In genomic region chr11:99022384-99022933, GRCm38 (mm10) we compare ENCODE assay signal across 10 mouse cellular contexts. TPM values are rescaled to one million over a fixed set of nuclear protein-coding genes. Genes with fewer than 3 reads are reported as not detected.
A peak's percentile ranks its signal among the peaks of the same experiment; 100 is the strongest.
DNase-seq lines count a peak whose midpoint lies in the region; ATAC-seq lines count a peak whose summit lies in the region.
"Had no signal": no experiment of that assay in that cellular context is flagged by ENCODE, and none has a peak within 500 bp of the region (broad histone marks: within the 10 kb centered on the region; RNA-seq: fewer than 3 reads in every experiment).

No protein-coding gene starts in this region.

- peaks cover 15% of the 10 kb centered on the region for H3K4me1 ChIP-seq in liver, embryonic 11.5 days (replicated peaks; ENCODE audit: control insufficient read depth, insufficient read depth, low read length)
- H3K4me1 ChIP-seq in embryonic facial prominence, embryonic 13.5 days, result peaks cover 20% of the 10 kb centered on the region
- no peaks in the 10 kb centered on the region for H3K4me1 ChIP-seq in intestine, embryonic 15.5 days (replicated peaks)
- H3K4me1 ChIP-seq in neural tube, embryonic 12.5 days, result peaks cover 22% of the 10 kb centered on the region

- no peak for DNase-seq in liver, embryonic 11.5 days (ENCODE audit: low spot score)
- DNase-seq in liver, result no peak
- DNase-seq in thymus, postnatal 4 days, result no peak
- DNase-seq in cerebellum, postnatal 14 days, result no peak
- no peak for DNase-seq in urinary bladder, adult 2 months (ENCODE audit: low spot score)
- DNase-seq: lung, adult 18-20 months; right cerebral cortex, adult 18-20 months had no signal

- peak overlapping the region; percentile 81 for H3K4me2 ChIP-seq in liver, embryonic 11.5 days
- H3K4me2 ChIP-seq in embryonic facial prominence, embryonic 13.5 days, result peak overlapping the region; percentile 70
- peak overlapping the region; percentile 48 for H3K4me2 ChIP-seq in intestine, embryonic 15.5 days (replicated peaks)
- peak overlapping the region; percentile 78 for H3K4me2 ChIP-seq in neural tube, embryonic 12.5 days (replicated peaks)

- no peak for ATAC-seq in liver, embryonic 11.5 days (replicated peaks; ENCODE audit: low FRiP score)
- ATAC-seq in embryonic facial prominence, embryonic 13.5 days (ENCODE audit: insufficient number of reproducible peaks, insufficient read depth, low FRiP score, low TSS enrichment, low read depth), result no peak
- no peak for ATAC-seq in intestine, embryonic 15.5 days
- no peak for ATAC-seq in neural tube, embryonic 12.5 days (ENCODE audit: low FRiP score, low read depth)

- H3K36me3 ChIP-seq in liver, embryonic 11.5 days (ENCODE audit: control insufficient read depth, insufficient read depth, low read length), result peaks cover 41% of the 10 kb centered on the region
- peaks cover 41% of the 10 kb centered on the region for H3K36me3 ChIP-seq in embryonic facial prominence, embryonic 13.5 days
- H3K36me3 ChIP-seq in intestine, embryonic 15.5 days, result peaks cover 18% of the 10 kb centered on the region
- peaks cover 24% of the 10 kb centered on the region for H3K36me3 ChIP-seq in neural tube, embryonic 12.5 days

- no peaks in the 10 kb centered on the region for H3K27me3 ChIP-seq in liver, embryonic 11.5 days (replicated peaks; ENCODE audit: control insufficient read depth, insufficient read depth, low read length)
- H3K27me3 ChIP-seq in embryonic facial prominence, embryonic 13.5 days, result no peaks in the 10 kb centered on the region
- no peaks in the 10 kb centered on the region for H3K27me3 ChIP-seq in intestine, embryonic 15.5 days (replicated peaks)
- no peaks in the 10 kb centered on the region for H3K27me3 ChIP-seq in neural tube, embryonic 12.5 days (replicated peaks)

- H3K27ac ChIP-seq in liver, embryonic 11.5 days (ENCODE audit: low read depth, low read length), result no peak overlapping the region
- no peak overlapping the region for H3K27ac ChIP-seq in embryonic facial prominence, embryonic 13.5 days
- no peak overlapping the region for H3K27ac ChIP-seq in intestine, embryonic 15.5 days
- H3K27ac ChIP-seq in neural tube, embryonic 12.5 days, result no peak overlapping the region

- H3K9ac ChIP-seq in liver, embryonic 11.5 days (ENCODE audit: low read depth, low read length), result peak overlapping the region; percentile 50
- H3K9ac ChIP-seq in embryonic facial prominence, embryonic 13.5 days, result no peak overlapping the region
- peak overlapping the region; percentile 73; the same call in 1 of the 2 replicates for H3K9ac ChIP-seq in intestine, embryonic 15.5 days
- H3K9ac ChIP-seq in neural tube, embryonic 12.5 days, result peak overlapping the region; percentile 64; the same call in 1 of the 2 replicates

- peak overlapping the region; percentile 93 for H3K4me3 ChIP-seq in liver, embryonic 11.5 days (ENCODE audit: low read depth, low read length)
- H3K4me3 ChIP-seq in embryonic facial prominence, embryonic 13.5 days, result peak overlapping the region; percentile 70
- peak overlapping the region; percentile 74 for H3K4me3 ChIP-seq in intestine, embryonic 15.5 days (replicated peaks)
- H3K4me3 ChIP-seq in neural tube, embryonic 12.5 days, result peak overlapping the region; percentile 68

- no peaks in the 10 kb centered on the region for H3K9me3 ChIP-seq in liver, embryonic 11.5 days (ENCODE audit: control insufficient read depth, low read length)
- H3K9me3 ChIP-seq in embryonic facial prominence, embryonic 13.5 days, result no peaks in the 10 kb centered on the region
- H3K9me3 ChIP-seq in intestine, embryonic 15.5 days, result no peaks in the 10 kb centered on the region
- H3K9me3 ChIP-seq in neural tube, embryonic 12.5 days, result no peaks in the 10 kb centered on the region

- WGBS in liver, embryonic 11.5 days, result 79% methylated on average over 5 of the region's 5 CpGs
- WGBS in embryonic facial prominence, embryonic 13.5 days, result 81% methylated on average over 5 of the region's 5 CpGs
- WGBS in intestine, embryonic 15.5 days, result 65% methylated on average over 5 of the region's 5 CpGs
- WGBS in neural tube, embryonic 12.5 days, result 84% methylated on average over 5 of the region's 5 CpGs

RNA-seq across cellular contexts. Expression of gene Top2a, which starts 1.5 kb away (rescaled TPM):
- polyA plus RNA-seq in liver, embryonic 11.5 days (2014; fragmentation: Nextera tagmentation; extraction: Ambion mirVana), result 315 and 330 TPM in 2 replicates
- polyA plus RNA-seq in embryonic facial prominence, embryonic 13.5 days (2015; fragmentation: Nextera tagmentation; extraction: Ambion mirVana), result 272 and 279 TPM in 2 replicates
- 183 and 194 TPM in 2 replicates for polyA plus RNA-seq in intestine, embryonic 15.5 days (2015; fragmentation: Nextera tagmentation; extraction: Ambion mirVana)
- 190 and 194 TPM in 2 replicates for polyA plus RNA-seq in neural tube, embryonic 12.5 days (2016; fragmentation: Nextera tagmentation; extraction: Ambion mirVana)
- polyA plus RNA-seq in urinary bladder, adult 2 months (2012; rRNA removed), result 4.7 and 6.0 TPM in 2 replicates

RNA-seq across cellular contexts. Expression of gene Igfbp4, which starts 18.6 kb away (rescaled TPM):
- 324 and 328 TPM in 2 replicates for polyA plus RNA-seq in liver, embryonic 11.5 days (2014; fragmentation: Nextera tagmentation; extraction: Ambion mirVana)
- 1,128 and 1,158 TPM in 2 replicates for polyA plus RNA-seq in embryonic facial prominence, embryonic 13.5 days (2015; fragmentation: Nextera tagmentation; extraction: Ambion mirVana)
- polyA plus RNA-seq in intestine, embryonic 15.5 days (2015; fragmentation: Nextera tagmentation; extraction: Ambion mirVana), result 426 and 441 TPM in 2 replicates
- 327 and 330 TPM in 2 replicates for polyA plus RNA-seq in neural tube, embryonic 12.5 days (2016; fragmentation: Nextera tagmentation; extraction: Ambion mirVana)
- 248 and 341 TPM in 2 replicates for polyA plus RNA-seq in urinary bladder, adult 2 months (2012; rRNA removed)

RNA-seq across cellular contexts. Expression of gene Gjd3, which starts 39.6 kb away (rescaled TPM):
- polyA plus RNA-seq in liver, embryonic 11.5 days (2014; fragmentation: Nextera tagmentation; extraction: Ambion mirVana), result 0.21 and 0.22 TPM in 2 replicates
- polyA plus RNA-seq in embryonic facial prominence, embryonic 13.5 days (2015; fragmentation: Nextera tagmentation; extraction: Ambion mirVana), result 0.34 and 0.44 TPM in 2 replicates
- polyA plus RNA-seq in intestine, embryonic 15.5 days (2015; fragmentation: Nextera tagmentation; extraction: Ambion mirVana), result 0.20 and 0.35 TPM in 2 replicates
- polyA plus RNA-seq in neural tube, embryonic 12.5 days (2016; fragmentation: Nextera tagmentation; extraction: Ambion mirVana), result 1.8 and 2.0 TPM in 2 replicates
- polyA plus RNA-seq in urinary bladder, adult 2 months (2012; rRNA removed), result 0.55 and 0.87 TPM in 2 replicates

Comparison
In these comparisons a context has a peak if more than half of its experiments do, and no peak if none do; other contexts are left out.
1. RNA of gene Top2a, which starts 1.5 kb away (polyA plus RNA-seq): 315 to 330 TPM in liver, embryonic 11.5 days, 272 to 279 TPM in embryonic facial prominence, embryonic 13.5 days, 183 to 194 TPM in intestine, embryonic 15.5 days and 190 to 194 TPM in neural tube, embryonic 12.5 days; 4.7 to 6.0 TPM in urinary bladder, adult 2 months; every median in the first group is over 10 times any median in the second.
2. Peak in every context shown above with its lines, with median percentiles within 50 percentile points of each other: H3K4me2 ChIP-seq and H3K4me3 ChIP-seq.